Mouse (Mus musculus) heart, adult 2 months (tissue): ENCODE results near the gene Gin1.

Experiments used
- CTCF ChIP-seq: fragments of 200-600 bp; IDR thresholded peaks from 2 replicates; pipeline ENCODE4 v1.8.1; 2022; ENCODE audit warnings: antibody characterized with exemption, mild to moderate bottlenecking, moderate library complexity
- EP300 ChIP-seq: fragments of 200-500 bp; IDR thresholded peaks from 2 replicates; pipeline ENCODE4 v1.6.1; 2011; ENCODE audit warnings: low read depth, low read length, control low read depth; ENCODE audit not compliant: insufficient read depth
- POLR2A ChIP-seq: fragments of 200-500 bp; IDR thresholded peaks from 2 replicates; pipeline ENCODE4 v1.6.1; 2011; ENCODE audit warnings: mild to moderate bottlenecking, low read depth, low read length, control low read depth; ENCODE audit not compliant: insufficient read depth

DNA sequence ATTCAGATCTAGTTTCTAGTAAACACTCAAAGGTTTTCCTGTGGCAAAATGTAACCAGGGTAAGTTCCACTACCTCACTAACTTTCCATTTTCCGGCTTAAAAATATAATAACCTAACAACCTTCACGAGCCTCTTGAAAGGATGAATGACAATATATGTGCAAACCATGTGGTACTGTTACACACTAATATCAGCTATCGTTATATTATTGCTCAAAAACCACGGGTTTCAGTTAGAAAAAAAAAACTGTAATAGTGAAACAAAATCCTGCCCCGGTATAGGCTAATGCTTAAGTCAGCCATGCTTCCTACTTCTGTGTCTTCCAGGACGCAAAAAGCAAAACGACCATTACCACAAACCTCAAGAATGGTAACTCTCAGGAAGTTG lies 1.1 kb upstream of the Gin1 start:
- no peak for TF ChIP-seq CTCF
- no peak for TF ChIP-seq POLR2A
- TF ChIP-seq EP300 = no peak
